Mouse (Mus musculus) midbrain, embryonic 15.5 days (tissue): ENCODE data around the gene Sv2c. TPM values are rescaled to one million over a fixed set of nuclear protein-coding genes. Genes with fewer than 3 reads are reported as not detected.

Experiments
- ATAC-seq: fragments of 200-750 bp; cut with Nextera tagmentation; replicated peaks from 2 replicates; pipeline ENCODE4 v1.8.0; 2017; ENCODE audit warnings: moderate TSS enrichment
- H3K27ac ChIP-seq: fragments of 300-500 bp; sonication (generic); 2 replicates; pipeline ENCODE4 v1.5.1; 2015; ENCODE audit warnings: mild to moderate bottlenecking, inconsistent platforms
- H3K27me3 ChIP-seq: fragments of 300-500 bp; sonication (generic); replicated peaks from 2 replicates; pipeline ENCODE4 v1.6.1; 2015; ENCODE audit warnings: inconsistent platforms
- H3K36me3 ChIP-seq: fragments of 300-500 bp; sonication (generic); replicated peaks from 2 replicates; pipeline ENCODE4 v1.6.1; 2015; ENCODE audit warnings: inconsistent platforms
- H3K4me1 ChIP-seq: fragments of 300-500 bp; sonication (generic); 2 replicates; pipeline ENCODE4 v1.6.1; 2015; ENCODE audit warnings: inconsistent platforms
- H3K4me2 ChIP-seq: fragments of 300-500 bp; sonication (generic); 2 replicates; pipeline ENCODE4 v1.6.1; 2015; ENCODE audit warnings: inconsistent platforms, mild to moderate bottlenecking, moderate library complexity
- H3K4me3 ChIP-seq: fragments of 300-500 bp; sonication (generic); 2 replicates; pipeline ENCODE4 v1.5.1; 2015; ENCODE audit warnings: mild to moderate bottlenecking, inconsistent platforms
- H3K9ac ChIP-seq: fragments of 300-500 bp; sonication (generic); 2 replicates; pipeline ENCODE4 v1.6.1; 2015; ENCODE audit warnings: mild to moderate bottlenecking, inconsistent platforms
- H3K9me3 ChIP-seq: fragments of 300-500 bp; sonication (generic); 2 replicates; pipeline ENCODE4 v1.6.1; 2016; ENCODE audit warnings: inconsistent platforms
- WGBS: fragments of 180-500 bp; shearing (Covaris S2); methylation state at CpG from one replicate; pipeline ENCODE4 v1.1.7; 2015; ENCODE audit warnings: mixed read lengths; 5-methylcytosine and 5-hydroxymethylcytosine counted together
- polyA plus RNA-seq: library from polyadenylated mRNA; unstranded; fragments of >200 nt; fragmentation: Nextera tagmentation; extraction: Ambion mirVana; gene quantifications from 2 replicates; pipeline ENCODE4 v1.2.1, GENCODE M21; 2015

Gene Sv2c
- polyA plus RNA-seq, 1 experiment from 2014 or later: 9.1 TPM

DNA sequence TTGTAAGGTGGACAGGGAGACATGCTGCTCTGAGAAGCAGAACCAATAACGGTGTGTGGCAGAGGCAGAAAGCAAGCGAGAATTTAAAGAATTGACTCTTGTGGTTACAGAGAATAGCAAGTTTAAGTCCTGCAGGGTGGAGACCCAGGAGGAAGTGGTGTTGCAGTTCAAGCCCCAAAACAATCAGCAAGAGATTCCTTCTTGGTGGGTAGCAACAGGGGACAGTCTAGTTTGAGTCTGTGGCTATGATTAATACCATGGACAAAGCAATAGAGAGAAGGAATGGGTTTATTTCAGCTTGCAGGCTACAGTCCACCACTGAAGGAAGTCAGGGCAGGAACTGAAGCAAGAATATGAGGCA is 219.4 kb downstream of the Sv2c start:
- no peaks in the 10 kb centered on the region for H3K4me1 ChIP-seq
- H3K36me3 ChIP-seq: no peaks in the 10 kb centered on the region
- H3K9ac ChIP-seq: no peak overlapping the region
- WGBS: 74% methylated on average over 2 of the region's 2 CpGs
- no peak overlapping the region for H3K4me2 ChIP-seq
- H3K4me3 ChIP-seq: no peak overlapping the region
- no peak for ATAC-seq
- no peak overlapping the region for H3K27ac ChIP-seq
- no peaks in the 10 kb centered on the region for H3K9me3 ChIP-seq
- H3K27me3 ChIP-seq: no peaks in the 10 kb centered on the region

DNA sequence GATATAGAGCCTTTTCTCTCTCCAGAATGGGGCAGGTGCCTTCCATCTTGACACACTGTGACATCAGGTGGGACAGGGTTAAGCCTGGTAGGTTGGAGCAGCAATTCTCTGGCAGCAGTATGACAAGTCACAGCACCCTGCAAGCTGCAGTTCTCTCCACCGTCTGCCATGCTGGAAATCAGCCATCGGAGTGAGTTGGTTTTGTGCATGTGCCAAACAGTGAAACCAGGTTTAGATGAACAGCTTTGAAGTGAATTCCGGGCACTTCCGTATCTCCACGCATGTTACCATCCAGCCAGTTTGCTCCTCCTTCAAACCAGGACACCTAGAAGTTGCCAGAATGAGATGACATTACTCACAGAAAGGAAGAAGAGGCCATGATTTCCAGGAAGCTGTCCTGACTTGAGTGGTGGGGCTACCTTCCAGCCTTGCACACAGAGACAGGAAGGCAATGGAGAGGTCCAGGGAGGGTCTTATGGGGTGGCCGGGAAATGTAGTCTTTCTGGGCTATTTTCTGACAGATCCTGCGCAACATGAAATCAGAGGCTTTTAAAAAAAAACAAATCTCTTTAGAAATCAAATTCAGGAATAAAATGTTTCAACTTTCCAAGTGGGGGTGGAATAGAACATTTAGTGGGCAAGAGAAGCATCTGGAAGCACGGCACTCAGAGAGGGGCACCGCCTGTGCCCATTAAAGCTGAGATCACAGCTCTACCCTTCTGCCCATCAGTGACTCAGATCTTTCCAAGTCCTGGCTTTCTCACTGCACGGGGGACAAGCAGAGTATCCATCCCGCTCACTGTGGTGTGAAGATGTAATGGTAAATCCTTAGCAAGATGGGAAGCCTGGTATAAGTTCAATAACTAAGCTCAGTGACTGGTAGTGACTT is 220.0 kb downstream of the Sv2c start:
- WGBS: 86% methylated on average over 11 of the region's 11 CpGs
- H3K9ac ChIP-seq: no peak overlapping the region
- H3K27ac ChIP-seq: no peak overlapping the region

DNA sequence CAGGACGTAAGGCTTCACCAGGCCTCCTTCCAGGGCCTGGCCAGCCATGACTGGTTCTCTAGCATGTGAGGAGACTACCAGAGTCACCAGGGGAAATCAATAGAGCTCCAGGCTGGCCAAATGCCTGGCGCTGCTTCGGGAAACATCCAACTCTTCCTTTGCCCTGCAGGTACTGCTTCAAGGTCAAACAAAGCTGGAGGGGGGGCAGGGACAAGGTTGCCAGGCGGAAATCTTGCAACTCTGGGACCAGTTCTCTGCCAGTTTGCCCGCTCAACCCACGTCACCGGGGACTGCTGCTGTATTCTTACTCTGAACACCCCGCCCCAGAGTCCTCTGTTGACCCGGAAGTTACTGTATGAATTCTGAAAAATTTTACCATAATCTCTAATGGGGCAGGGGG is 222.1 kb downstream of the Sv2c start:
- no peak overlapping the region for H3K4me3 ChIP-seq
- 84% methylated on average over 9 of the region's 9 CpGs for WGBS
- H3K9ac ChIP-seq: no peak overlapping the region

More for the DNA sequence above, 220.0 kb downstream of the Sv2c start:
- no peak for ATAC-seq
- Histone ChIP-seq H3K36me3 (no peaks in the 10 kb centered on the region), H3K4me1 (no peaks in the 10 kb centered on the region), H3K4me2 (no peak overlapping the region), H3K27me3 (no peaks in the 10 kb centered on the region), H3K9me3 (no peaks in the 10 kb centered on the region), H3K4me3 (no peak overlapping the region)

DNA sequence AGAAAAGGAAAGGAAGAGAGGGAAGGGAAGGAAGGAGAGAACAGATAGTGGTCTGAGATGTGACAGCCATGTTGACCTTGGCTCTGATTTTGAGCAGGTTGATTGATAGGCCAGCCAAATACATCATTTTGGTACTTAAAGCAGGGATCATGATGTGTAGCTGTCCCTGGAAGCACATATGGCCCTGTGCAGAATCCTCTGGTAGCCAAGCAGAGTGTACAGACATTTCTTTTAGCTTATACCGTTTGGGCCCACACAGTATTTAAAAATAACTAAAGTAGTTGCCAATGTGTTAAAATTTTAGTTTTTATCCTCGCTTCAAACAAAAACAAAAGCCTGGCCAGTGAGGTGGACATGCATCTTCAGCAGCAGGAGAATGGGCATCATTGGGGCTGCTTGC is 223.1 kb downstream of the Sv2c start:
- H3K4me2 ChIP-seq: no peak overlapping the region
- H3K4me3 ChIP-seq: no peak overlapping the region
- H3K9ac ChIP-seq: no peak overlapping the region
- H3K9me3 ChIP-seq: no peaks in the 10 kb centered on the region
- no peaks in the 10 kb centered on the region for H3K4me1 ChIP-seq
- no peak overlapping the region for H3K27ac ChIP-seq
- no peaks in the 10 kb centered on the region for H3K27me3 ChIP-seq
- 81% methylated on average over 2 of the region's 2 CpGs for WGBS
- no peaks in the 10 kb centered on the region for H3K36me3 ChIP-seq
- no peak for ATAC-seq

More for the DNA sequence above, 222.1 kb downstream of the Sv2c start:
- Histone ChIP-seq H3K27me3 (no peaks in the 10 kb centered on the region), H3K4me1 (no peaks in the 10 kb centered on the region), H3K9me3 (no peaks in the 10 kb centered on the region), H3K36me3 (no peaks in the 10 kb centered on the region), H3K4me2 (no peak overlapping the region), H3K27ac (no peak overlapping the region)
- ATAC-seq: no peak

Other genes with a start within 250 kb of the Sv2c start
- 3.4 and 3.8 TPM in 2 replicates for gene Iqgap2, start 240.7 kb downstream of the Sv2c start, polyA plus RNA-seq
- 25.2 and 25.3 TPM in 2 replicates for gene Gm20075, start 51.2 kb downstream of the Sv2c start, polyA plus RNA-seq
- gene Gm17190, start 50.5 kb downstream of the Sv2c start, polyA plus RNA-seq: 0.36 TPM in 1 of 2 replicates, not detected in the other